Mouse (Mus musculus) activated CD4-positive, CD25-positive, alpha-beta regulatory T cell, adult 4 months (primary cell): ENCODE measurements around the gene Hoxd8. TPM values are rescaled to one million over a fixed set of nuclear protein-coding genes. Genes with fewer than 3 reads are reported as not detected.

Experiments
- ATAC-seq: one replicate; pipeline ENCODE4 v1.8.0; 2017
- polyA plus RNA-seq, 2 experiments: library from polyadenylated mRNA; unstranded; fragments of 100-300 nt; shearing (Covaris generic); gene quantifications; one replicate each; pipeline ENCODE4 v1.2.1; 2017

The Hoxd8 gene
- polyA plus RNA-seq, 2 experiments from 2014 or later = not detected

DNA sequence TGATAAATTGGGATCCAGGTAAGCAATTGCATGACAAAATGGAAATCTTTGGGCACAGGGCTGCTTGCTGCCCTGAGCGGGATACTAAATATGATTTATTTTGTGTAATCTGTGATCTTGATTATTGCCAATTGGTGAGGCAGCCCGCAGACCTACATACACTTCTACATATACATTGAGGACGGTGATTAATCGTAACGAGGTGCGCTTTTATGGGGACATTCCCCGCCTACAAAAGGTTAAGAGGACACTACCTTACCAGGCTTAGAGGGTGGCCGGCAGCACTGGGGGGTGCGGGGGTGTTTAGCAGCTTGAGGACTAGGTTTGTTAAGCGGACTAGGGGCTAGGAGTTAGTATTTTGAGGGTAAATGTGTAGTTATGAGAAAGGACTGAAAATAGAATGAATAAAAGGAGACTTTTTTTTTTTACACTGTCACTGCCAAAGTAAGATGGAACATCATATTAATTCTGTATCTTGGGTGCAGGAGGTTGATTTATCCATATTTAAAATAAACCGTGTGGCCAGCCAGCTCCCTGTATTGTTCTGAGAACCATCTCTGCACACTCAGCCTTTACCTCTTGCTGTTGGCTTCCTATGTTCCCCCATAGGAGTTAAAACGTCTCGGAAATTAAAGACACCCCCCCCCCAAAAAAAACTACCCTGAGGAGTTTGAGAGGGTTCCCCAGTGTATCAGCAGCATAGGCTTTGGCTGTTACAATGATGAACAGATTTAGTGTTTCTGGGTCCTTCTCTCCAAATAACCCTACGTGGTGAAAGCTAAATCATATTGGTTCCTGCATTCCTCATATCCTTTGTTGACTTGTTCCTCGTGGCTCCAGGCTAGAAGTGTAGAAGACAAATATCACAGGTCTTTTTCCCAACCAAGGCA is 32.5 kb downstream of the Hoxd8 start:
- ATAC-seq = no peak

- ATAC-seq = no peak
These were observed 33.2 kb downstream of the Hoxd8 start for GRCm38 (mm10) chr2:74737578-74738070.

GRCm38 (mm10) chr2:74738623-74739475 is 34.4 kb downstream of the Hoxd8 start:
- no peak for ATAC-seq

- no peak for ATAC-seq
These were observed 35.0 kb downstream of the Hoxd8 start for GRCm38 (mm10) chr2:74739476-74739800.

DNA sequence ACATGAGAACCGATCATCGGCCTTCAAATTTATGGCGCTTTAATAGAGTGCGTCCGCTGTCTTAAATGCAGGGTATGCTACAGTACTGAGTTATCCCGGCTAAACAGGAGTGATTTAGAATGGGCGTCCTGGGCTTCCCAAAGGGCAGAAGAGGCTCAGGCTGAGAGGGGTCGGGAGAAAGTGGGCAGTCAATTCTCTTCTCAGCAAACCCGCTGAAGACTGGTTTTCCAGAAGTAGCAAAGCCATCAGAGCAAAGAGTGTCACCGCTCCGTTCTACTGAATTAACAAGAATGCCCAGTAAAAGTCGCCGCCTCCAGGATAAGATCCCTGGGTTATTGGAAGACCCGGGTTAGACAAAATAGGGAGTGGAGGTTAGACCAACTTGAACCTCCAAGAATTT is 35.5 kb downstream of the Hoxd8 start:
- ATAC-seq = no peak

DNA sequence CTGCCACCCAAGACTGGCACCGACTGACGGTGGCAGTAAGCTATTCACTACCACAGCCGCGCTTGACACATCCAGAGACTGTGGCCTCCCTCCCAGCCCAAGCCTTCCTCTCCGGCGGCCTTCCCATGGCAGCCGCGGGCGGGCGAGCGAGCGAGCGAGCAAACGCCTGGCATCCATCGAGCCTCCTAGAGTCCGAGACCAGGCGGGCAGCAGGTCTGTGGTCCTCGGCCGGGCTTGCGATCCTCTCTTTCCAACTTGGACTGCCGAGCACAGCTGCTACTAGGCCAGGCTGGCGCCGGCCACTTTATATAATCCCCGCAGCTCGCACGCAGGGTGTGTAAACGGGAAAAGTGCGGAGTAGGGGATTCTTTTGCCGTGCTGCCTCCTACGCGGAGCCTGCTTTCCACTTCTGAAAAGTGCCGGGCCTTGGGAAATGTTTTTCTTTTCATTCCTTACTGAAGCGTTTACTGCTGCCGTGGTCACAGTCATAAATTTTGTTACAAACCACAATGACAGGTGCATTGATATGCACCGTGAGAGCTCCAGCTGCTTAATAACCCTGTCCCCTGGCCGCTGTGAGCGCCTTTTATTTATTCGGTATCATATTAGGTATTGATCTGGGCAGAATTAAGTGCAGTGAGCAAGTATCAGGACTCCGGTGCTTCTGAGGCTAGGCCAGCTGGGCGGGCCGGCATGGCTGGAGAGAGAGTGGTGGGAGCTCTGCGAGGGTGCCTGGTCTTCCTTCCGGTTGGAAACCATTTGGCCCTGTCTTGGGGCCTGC is 36.1 kb downstream of the Hoxd8 start:
- no peak for ATAC-seq

- ATAC-seq = no peak
These were observed 37.0 kb downstream of the Hoxd8 start for GRCm38 (mm10) chr2:74741252-74741978.

- no peak for ATAC-seq
These were observed 37.5 kb downstream of the Hoxd8 start for GRCm38 (mm10) chr2:74741979-74742277.

- no peak for ATAC-seq
These were observed 41.3 kb downstream of the Hoxd8 start for GRCm38 (mm10) chr2:74745540-74746297.

DNA sequence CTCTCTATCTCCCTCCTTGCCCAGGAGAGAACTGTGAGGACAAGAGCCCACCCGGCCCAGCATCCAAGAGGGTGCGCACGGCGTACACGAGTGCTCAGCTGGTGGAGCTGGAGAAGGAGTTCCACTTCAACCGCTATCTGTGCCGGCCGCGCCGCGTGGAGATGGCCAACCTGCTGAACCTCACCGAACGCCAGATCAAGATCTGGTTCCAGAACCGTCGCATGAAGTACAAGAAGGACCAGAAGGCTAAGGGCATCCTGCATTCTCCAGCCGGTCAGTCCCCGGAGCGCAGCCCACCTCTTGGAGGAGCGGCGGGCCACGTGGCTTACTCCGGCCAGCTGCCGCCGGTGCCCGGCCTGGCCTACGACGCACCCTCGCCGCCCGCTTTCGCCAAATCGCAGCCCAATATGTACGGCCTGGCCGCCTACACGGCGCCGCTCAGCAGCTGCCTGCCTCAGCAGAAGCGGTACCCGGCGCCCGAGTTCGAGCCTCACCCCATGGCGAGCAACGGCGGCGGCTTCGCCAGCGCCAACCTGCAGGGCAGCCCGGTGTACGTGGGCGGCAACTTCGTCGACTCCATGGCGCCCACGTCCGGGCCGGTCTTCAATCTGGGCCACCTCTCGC is 42.0 kb downstream of the Hoxd8 start:
- ATAC-seq = no peak

DNA sequence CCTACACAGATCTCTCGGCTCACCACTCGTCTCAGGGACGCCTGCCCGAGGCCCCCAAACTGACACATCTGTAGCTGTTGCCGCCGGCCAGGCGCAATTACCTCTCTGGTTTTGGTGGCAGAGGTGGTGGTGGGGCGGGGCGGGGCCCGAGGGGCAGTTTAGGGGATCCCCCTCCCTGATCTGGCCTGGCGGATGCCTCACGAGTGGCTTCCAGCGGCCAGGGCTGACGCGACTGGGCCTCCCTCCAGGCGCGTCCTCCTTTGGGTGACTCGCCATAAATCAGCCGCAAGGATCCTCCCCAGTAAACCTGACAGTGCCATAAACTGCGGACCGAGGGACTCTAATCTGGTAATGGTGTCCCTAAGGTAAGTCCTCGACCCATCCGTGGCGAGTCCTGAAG is 42.6 kb downstream of the Hoxd8 start:
- ATAC-seq = no peak

GRCm38 (mm10) chr2:74747661-74748141 is 43.3 kb downstream of the Hoxd8 start:
- ATAC-seq = no peak

DNA sequence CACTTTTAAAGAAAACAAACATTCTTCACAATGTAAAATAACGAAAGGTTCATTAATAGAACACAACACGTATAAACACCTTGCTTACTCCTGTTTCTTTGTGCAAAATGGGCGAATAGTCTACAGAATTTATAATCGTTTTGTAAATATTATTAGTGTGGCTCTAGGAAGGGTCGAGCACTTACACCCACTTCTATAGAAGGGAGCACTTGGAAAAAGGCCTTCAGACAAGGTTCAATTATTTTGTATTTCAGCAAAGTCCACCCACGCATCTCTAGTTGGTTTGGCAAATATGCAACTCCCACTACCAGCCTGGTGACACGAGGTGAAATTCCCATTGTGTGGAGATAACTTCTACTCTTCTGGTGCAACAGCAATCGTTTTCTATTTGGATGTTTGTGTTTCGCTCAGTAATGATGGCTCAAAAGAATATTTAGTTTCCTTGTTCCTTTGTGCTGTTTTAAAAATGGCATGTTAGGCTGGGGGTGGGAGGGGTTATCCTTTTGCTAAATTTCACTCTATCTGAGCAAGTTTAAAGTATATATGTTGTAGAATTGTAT is 44.1 kb downstream of the Hoxd8 start:
- ATAC-seq = no peak

- peak; percentile 68 for ATAC-seq
These were observed 45.1 kb downstream of the Hoxd8 start for GRCm38 (mm10) chr2:74749337-74750121.

DNA sequence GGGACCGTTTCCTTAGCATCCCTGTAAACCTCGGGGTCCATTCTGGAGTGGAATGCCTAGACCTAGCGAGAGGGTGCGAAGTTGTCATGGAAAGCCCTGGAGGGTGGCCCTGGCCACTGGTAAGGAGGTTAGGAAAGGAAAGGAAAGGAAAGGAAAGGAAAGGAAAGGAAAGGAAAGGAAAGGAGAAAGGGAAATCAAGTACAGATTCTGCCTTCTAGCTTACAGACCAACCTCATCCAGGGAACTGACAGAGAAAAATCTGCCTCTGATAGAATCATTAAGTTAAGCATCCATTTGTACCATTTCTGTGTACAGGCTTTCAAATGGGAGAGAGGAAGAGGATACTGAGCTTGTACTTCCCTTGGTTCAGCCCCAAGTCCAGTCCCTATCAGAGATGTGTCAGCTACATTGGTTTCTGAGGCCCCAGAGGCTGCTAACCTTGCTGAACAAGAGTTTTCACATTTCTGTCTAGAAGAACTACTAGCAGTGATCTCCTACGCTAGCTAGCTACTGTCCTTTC is 46.4 kb downstream of the Hoxd8 start:
- ATAC-seq = no peak

GRCm38 (mm10) chr2:74751861-74752260 is 47.4 kb downstream of the Hoxd8 start:
- no peak for ATAC-seq

DNA sequence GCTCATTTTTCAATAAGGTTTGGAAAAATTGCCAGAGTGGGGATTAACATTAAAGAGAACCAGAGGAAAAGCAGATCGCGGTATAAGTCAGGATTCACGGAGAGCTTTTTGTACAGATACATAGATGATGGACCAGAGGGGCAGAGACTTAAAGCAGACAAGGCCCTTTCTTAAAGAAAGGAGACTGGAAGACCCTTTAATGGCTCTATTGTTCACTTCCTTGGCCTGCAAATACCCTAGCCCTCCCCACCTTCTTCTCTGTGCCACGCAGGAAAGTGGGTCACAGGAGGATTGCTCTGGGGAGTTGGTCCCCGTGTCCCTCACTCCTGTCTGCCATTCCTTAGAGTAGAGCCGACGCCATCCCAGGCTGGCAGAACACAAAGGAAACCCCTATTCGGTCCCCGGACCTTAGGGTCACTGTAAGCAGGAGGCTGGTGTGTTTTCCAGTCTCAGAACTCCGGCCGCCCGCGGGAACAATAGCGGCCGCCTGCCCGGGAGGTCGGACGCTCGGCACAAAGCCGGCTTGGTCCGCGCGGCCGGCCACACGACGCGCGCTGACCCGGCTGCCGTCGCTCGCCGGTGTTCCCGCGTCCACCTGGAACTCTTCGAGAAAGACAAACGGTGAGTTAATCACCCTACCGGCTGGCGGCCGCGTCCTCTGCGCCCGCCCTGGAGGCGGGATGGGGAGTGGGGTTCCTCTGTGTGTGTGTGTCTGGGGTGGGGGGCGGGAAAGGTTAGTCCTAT is 48.2 kb downstream of the Hoxd8 start:
- no peak for ATAC-seq

DNA sequence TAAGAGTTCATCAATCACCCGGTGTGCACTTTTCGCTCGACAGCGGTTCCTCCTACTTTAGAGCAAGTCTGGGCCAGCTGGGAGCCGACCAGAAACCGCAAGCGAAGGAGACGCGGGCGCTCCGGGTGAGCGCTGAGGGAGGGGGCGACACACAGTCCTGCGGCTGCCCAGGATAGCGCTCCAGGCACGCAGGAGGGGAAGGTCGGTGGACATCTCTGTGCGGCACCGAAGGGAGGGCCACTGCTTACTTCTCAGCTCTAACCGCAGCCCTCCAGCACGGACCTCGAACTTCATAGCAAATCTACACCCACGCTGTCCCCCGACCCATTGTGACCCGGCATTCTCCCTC is 48.7 kb downstream of the Hoxd8 start:
- no peak for ATAC-seq

DNA sequence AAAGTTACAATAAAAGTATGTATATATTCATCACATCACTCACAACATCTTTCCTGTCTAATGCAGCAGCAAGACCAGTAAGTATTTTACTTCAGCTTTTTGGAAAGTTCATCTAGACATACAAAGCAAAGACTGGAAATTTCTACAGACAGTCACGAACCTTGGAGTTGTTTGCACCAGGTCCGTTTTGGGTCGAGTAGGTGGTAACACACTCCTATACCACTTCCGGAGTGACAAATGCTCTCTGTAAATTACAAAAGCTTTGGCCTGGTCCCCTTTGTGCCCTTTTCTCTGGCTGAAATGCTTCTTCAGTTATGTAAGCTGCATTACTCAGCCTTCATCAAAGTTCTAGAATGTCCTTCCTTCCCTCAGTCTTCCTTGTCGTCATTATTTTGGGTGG is 49.3 kb downstream of the Hoxd8 start:
- no peak for ATAC-seq
